Mouse (Mus musculus): ENCODE results near the gene Faxc.

Faxc gene

DNA sequence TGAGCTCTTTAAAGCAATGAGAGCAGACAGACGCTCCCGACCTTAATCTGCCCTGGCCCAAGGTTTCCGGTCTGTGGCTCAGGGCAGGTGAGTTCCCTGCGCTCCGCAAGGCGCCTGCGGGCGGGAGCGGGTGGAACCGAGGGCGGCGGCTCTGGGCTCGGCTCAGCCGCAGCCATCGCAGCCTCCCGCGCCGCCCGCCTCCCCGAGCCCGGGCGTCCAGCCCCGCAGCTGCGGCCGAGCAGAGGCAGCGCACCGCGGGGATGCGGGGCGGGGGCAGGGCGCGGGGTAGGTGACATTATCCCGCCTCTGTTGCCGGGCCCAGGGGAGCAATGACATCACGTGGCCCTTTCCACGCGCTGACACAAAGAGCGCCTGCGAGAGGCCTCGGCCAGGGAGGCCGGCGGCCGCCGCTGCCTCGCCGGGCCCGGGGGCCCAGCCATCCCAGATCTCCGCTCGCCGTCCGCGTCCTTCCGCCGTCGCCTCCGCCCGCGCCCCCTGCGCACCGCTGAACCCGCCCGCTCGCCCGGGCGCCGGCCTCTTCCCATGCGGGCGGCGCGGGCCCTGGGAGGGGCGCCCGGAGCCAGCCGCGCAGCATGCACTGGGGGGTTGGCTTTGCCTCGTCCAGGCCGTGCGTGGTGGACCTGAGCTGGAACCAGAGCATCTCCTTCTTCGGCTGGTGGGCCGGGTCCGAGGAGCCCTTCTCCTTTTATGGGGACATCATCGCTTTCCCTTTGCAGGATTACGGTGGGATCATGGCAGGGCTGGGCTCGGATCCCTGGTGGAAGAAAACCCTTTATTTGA lies at the start of gene Faxc:
Gene Faxc, plus strand, starts transcription at position 359 of the 801 bp plus-strand sequence.
- CTCF ChIA-PET, result no interaction called here

DNA sequence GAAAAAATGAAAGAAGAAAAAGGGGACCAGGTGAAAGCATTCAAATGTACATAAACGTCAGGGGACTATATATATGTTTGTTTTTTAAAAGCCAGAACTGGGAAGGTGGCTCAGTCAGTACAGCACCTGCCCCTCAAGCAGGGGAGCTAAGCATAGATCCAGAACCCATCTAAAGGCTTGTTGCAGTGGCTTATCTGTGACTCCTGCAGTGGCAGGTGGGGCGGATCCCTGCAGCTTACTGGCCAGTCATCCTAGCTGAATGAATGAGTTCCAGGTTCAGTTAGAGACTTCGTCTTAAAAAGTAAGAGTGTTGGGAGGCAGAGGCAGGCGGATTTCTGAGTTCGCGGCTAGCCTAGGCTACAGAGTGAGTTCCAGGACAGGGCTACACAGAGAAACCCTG lies 48.3 kb upstream of the Faxc start:
- CTCF ChIA-PET, result no interaction called here

DNA sequence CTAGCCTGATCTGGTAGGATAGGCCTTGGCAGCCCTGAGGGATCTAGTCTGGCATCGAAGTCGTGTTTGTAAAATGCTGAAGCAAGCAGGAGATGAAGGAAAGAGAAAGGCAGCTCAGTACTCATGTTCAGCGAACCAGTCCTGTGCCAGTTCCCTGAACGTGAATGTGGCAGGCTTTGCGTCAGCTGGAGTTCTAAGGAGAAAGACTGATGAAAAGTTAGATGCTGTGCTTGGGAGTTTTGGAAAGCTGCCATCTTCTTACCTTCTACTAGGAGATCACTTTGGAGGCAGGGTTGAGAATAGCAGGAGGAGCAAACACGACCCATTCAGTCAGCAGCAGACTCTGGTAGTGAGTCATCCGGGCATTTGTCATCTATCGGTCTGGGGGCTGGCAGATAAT lies 45.3 kb upstream of the Faxc start:
- CTCF ChIA-PET, result no interaction called here

DNA sequence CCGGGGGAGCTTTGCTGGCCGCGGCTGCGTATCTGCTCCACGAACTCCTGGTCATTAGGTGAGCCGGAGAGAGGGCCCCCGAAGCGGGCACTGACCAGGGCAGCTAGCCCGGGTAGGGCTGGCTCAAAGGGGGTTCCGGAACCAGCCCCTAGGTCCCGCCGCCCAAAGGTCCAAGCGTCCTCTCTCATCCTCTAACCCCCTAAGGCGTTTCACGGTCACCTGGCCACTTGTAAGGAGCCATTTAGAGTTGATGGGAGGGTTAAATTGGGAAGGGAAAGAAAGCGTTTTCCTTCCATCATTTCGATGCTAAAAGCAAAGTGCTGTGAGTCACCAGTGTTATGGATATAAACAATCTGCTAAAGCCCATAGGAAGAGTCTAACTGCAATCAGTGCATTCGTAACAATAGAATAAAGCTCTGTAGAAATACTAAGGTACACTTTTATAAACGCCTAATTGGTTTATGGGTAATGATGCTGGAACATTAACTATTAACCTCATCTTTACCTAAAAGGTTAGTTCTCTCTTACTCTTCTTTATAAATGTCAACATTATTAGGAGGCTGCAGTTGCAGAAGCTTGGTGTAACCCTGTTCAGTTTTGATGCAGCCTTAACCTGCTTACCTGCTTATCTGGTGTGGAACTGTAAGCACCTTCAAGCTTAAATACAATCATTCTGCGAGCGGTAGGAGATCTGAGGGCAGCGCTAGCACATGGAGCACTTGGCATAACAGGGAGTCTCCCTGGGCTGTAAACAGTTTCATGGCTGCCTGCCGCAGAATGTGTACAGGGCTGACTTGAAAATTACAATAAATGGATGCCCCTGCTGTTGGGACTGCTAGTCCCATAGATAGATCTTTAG lies 872 bp downstream of the Faxc start:
- CTCF ChIA-PET, result no interaction called here

DNA sequence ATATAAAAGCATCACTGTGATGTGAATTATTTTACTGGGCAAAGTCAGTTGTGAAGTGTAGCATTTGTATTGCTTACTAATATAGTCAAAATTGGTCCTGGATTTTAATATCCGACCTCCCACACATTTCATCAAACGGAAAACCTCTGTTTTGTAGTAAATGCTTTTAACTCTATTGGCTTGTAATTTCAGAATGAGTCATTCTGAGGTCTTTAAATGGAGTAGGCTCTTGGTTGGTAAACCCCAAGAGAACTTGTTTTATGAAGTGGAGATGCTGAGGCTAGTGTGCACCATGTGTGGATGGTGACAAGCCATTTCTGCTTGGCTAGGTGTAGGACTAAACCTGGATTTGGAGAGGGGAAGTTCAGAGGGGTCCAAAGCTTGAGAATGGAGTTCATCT lies 4.2 kb downstream of the Faxc start:
- CTCF ChIA-PET, result no interaction called here

DNA sequence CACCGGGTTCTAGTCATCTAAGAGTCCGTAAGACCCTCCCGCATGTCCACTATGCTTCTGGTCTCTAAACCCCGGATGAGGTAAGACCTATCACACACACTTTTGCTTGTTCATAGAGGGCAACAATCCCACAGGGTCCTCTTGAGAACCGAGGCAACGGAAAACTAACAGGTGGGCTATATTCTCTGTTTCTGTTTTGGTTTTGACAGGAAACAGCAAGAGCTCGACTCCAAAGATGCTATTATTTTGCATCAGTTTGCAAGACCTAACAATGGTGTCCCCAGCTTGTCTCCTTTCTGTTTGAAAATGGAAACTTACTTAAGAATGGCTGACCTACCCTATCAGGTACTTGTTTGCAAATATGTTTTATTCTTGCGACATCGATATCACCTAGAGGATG lies 5.3 kb downstream of the Faxc start:
- CTCF ChIA-PET, result no interaction called here

DNA sequence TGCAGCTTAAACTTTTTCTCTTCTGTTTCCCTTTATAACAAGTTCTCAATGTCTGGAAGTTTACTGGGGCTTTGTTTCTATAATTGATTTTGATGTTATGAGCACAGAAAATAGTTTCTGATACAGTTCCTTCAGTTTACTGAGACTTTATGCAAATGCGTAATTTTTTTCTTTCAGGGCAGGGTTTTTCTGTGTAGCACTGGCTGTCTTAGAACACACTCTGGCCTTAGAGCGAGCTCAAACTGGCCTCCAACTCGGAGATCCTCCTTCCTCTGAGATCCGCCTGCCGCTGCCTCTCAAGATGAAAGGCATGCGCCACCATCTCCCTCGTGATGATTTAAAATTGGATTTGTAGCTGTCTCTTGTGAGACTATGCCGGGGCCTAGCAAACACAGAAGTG lies 6.8 kb downstream of the Faxc start:
- CTCF ChIA-PET, result no interaction called here

DNA sequence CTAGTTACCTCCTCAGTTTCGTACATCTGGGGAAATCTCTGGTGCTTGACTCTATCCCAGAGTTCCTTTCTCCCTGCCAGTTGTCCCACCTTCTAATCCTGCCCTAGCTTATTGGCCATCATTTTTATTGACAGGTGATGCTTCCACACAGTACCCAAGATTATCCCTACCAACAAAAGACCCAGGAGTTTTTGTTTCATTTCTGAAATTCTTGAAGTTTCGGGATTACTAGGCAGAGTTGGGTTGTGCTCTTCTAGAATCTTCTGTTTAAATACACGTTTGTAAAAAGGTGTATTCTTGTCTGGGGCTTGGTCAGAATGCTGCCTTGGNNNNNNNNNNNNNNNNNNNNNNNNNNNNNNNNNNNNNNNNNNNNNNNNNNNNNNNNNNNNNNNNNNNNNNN lies 13.5 kb downstream of the Faxc start:
- CTCF ChIA-PET, result no interaction called here

DNA sequence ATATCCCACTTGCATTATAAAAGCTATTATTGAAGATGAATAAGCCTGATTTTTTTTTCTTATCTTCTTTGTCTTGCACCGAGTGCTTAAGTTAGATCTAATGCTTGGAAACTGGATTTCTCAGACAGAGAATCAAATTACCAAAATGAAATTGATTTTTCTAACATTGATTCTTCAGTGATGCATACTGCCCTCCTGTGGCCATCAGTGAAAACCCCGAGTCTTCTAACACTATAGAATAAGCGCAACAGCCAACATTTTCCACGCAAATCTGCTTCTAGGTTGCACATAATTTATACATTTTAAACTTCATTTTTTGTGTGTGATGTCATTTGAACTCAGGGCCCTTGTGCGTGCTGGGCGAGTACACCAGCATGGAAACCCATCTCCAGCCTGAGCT lies 20.3 kb downstream of the Faxc start:
- CTCF ChIA-PET, result no interaction called here

DNA sequence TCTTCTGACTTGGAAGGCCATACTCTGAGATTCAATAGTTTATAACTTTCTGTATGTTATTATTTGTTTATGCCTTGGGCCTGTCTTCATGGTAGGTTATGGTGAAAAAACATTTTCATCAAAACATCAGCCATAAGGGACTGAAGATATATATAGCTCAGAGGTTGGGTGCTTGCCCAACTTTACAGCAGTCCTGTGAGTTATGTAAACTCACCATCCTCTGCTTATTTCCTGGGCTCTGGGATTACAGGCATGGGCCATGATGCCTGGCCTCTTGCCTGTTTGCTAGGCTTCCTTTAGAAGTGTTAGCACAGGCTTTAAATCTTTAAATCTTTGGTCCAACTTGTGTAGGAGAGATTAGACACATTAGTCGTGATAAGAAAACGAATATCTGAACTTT lies 21.1 kb downstream of the Faxc start:
- CTCF ChIA-PET, result no interaction called here

DNA sequence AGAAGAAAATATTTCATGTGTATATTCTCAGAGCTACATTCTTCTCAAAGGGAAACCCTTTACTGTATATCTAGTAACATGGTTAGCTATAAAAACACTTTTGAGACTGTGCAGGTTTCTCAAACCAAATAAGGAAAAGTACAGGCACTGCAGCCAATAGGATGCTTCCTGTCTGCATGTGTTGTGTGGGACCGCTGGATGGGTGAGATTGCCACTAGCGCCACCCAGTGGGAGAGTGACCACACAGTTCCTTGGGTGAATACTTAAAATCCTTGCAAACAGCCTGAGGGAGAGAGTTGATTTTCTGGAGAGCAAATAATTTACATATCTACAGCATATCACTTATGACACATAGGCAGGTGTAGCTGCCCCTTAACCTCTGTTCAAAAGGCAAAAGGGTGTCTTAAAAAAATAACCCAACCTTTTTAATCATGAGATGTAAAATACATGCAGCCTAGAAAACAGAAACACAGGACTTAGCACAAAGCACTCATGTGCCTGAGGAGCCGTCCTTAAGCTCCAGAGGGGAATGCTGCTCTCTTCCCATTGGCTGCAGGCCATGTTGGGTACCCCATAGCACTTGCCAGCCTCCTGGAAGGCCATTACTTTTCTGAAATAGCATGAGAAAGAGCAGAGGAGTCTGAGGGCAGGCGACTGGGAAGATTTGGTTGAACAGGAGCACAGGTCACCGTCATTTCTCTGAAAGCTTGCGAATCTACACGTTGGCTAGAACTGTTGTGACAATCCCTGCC lies 26.6 kb downstream of the Faxc start:
- CTCF ChIA-PET, result no interaction called here

DNA sequence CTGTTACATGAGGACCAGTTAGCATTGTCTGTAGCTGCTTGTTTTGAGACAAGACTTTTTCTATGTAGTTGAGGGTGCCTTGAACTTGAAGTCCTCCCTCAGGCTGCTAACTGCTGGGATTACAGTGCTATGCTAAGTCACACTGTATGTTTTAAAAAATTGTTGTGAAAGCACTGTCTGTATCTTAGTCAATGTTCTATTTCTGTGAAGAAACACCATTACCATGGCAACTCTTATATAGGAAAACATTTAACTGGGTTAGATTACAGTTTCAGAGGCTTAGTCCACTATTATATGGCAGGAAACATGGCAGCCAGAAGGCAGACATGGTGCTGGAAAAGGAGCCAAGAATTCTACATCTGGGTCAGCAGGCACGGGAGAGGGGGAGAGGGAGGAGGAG lies 40.8 kb downstream of the Faxc start:
- CTCF ChIA-PET, result no interaction called here

DNA sequence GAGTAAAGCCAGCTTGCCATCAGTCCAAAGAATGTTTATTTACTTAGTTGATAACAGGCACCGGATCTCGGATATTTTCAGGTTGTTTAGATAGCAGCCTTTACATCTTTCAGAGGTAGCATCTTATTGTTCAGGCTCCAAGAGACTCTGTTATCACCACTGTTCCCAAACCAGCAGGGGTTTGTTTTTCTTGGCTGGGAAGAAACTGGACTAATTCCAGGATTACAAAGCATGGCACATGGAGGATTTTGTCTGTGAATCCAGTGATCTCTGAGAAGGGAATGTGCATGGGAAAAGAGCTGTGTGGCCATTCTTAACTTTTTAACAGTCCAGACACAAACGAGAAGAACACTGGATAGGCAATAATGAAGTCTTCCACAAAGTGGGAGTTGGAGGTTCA lies 43.0 kb downstream of the Faxc start:
- CTCF ChIA-PET, result no interaction called here

DNA sequence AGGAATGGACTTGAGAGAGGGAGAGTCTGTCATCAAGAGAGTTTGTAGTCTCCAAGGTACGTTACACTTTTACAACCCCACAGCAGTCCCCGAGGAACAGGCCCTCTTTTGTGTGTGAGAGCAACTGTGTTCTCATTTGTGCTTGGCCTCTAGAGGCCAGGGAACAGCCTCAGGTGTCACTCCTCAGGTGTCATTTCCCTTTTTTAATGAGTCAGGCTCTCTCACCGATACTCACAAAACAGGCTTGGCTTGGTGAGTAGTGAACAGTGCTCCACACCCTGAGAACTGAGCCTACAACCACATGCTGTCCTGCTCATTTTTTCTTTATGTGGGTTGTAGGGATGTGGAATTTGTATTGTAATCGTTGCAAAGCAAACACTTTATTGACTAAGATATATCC lies 49.3 kb downstream of the Faxc start:
- CTCF ChIA-PET, result no interaction called here

DNA sequence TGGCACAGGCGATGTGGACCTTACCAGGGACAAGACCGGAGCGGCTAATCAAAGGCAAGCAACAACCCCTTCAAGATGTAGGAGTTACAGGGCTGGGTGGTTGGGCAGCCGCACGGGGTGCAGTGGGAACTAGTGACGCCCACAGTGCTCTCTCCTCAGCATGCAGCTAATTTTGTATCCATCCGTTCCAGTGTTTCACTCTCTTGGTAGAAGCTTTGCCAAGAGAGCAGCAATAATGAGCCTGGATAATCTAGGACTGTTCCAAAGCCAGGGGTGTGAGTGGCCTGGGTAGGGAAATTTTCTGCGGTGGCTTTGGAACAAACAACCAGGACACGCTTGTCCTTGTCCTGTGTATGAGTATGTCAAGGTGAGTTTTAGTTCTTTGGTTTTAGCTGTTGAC lies 51.3 kb downstream of the Faxc start:
- CTCF ChIA-PET, result no interaction called here

DNA sequence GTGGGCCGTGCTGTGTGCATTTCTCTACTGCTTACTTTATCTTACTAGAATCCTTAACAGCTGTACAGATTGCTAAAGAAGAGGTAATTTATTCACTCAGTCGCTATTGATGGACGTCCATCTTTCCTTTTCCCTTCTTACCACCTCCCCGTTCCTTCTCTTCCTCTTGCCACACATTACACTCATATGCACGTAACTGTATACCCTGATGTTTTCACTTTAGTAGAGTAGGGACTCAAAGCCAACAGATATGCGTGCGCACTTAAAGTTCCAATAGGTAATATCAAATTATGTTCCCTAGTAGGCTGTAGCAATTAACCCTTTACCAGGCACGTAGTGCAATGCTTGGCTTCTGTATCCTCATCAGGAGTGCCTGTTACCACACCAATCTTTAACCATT lies 55.7 kb downstream of the Faxc start:
- CTCF ChIA-PET, result no interaction called here

DNA sequence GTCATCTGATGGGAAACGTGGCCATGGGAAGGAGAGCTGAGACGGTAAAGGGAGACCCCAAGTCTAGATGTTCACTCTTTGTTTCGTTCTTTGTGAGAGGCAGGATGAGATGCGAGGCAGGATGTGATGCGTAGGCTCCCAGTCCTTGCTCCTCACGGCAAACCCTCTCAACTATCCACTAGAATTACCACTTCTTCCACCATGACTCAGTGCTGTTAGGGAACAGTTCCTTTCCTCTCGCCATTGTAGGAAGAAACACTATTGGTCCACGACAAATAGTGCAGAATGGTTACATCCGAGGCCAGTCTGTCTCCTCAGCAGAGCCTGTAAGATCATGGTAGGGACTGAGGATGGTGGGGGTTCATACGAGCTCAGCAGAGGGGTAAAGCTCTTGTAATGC lies 56.3 kb downstream of the Faxc start:
- CTCF ChIA-PET, result no interaction called here

DNA sequence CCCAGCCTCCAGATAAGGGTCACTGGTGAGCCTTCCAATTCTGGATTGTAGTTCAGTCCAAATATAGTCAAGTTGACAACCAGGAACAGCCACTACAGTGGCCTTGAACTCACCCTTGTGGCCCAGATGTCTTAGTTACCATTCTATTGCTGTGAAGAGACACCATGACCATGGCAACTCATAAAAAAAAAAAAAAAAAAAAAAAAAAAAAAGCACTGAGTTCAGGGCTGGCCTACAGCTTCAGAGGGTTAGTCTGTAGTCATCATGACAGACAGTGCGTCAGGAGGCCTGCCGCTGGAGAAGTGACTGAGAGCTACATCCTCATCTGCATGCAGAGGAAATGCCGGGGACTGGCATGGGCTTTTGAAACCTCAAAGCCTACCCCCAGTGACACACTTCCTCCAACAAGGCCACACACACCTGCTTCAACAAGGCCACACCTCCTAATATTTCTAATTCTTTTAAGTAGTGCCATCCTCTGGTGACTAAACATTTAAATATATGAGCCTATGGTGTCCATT lies 58.5 kb downstream of the Faxc start:
- CTCF ChIA-PET, result no interaction called here

DNA sequence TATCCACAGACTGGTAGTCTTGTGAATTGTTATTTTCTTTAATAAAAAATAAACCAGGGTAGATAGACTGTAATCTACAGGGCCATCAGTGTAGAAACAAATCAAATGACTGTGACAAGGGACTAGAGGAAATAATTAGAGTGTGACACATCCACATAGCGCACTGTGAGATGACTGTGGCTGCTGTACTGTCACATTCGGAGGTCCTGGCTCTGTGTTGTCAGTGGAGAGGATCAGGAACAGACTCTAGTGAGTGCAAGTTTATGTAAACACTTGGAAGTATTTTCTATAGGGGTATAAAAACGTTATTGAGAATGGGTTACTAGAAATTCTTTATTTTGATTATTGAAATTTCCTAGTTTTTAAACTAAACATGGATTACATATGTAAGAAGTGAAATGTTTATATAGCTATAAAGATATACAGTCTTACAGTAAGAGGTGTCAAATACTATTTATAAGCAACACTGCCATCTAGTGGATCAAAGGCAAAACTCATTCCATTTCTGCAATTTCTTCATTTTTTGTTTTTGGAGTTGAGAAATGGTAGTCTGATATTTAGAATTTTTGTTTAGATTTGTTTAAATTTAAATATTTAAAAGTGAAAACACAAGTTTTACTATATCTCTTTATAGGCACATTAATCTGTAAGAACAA lies 59.6 kb downstream of the Faxc start:
- CTCF ChIA-PET, result no interaction called here

DNA sequence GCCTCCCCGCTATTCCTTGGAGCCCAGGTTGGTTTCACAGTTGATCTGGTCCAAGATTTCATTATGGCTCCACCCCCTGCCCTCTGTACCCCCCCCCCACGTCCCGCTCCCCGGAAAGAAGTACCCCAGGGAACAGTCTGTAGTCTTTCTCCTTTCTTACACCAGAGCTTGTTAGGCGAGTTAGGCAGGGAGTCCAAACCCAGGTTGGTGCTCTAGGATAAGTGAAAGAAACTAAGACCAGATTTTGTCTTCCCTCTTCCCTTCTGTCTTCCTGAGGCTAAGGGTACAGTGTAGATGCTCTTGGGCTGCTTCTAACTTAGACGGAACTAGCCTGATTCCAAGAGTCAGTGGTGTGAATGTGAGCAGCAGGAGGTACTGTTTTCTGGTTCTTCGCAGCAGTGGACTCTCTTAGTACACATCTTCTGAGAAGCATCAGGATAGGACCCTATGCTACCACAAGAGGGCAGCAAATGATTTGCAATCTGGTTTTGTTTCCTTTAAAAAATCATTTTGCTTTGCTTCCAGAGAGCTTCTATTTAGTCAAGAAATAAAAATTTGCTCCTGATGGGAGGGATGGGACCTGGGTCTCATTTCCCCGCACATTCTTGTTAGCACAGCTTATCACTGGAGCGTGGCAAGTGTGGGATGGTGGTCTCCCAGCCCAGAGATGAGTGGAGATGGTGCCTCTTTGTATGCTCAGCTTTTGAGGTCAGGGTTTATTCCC lies 86.7 kb downstream of the Faxc start:
- CTCF ChIA-PET, result interaction anchor here (0.5 to 0.6 kb wide), 2 partner anchors 139 to 442 kb away, joined by 4 to 5 read pairs; no protein-coding TSS in a partner anchor

DNA sequence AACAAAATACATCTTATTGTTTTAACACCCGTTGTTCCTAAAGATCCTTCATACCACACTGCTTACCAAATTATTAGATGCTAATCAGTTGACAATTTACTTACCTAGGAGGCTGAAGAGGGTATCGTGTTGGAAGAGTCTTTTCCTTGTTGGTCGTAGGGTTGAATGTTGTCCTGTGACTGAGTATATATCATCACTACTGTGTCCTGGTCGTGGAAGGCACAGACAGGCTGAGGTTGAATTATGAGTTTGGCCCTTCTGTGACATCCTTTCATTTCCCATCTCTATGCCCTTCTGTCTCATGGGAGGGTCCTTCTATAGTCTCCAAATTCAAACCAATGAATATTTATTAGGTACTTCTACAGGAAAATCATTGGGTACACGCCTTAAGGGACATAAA lies 87.3 kb downstream of the Faxc start:
- CTCF ChIA-PET, result no interaction called here
